Mouse (Mus musculus): ENCODE measurements at regions not wholly inside any gene's neighbourhood (a gene's known extent, or its start where the extent isn't known, plus 50 kb on each side); places are given as distances from the start of the nearest gene placed in this dataset.

DNA sequence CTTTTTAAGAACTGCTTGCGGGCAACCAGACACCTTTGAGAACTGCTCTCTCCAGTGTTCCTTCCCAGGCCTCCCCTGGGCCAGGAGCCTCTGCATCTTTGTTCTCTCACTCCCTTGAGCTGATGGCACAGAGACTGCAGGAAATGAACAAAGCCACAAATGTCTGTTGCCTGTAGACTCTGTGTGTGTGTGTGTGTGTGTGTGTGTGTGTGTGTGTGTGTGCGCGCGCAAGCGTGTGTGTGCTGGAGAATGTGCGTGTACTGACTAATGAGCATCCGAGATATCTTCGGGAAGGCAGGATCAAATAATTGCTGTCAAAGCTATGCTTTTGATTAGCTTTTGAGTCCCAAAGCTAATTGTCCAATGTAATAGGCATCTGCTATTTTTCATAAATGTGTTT lies 254.7 kb upstream of the Sdk2 start:
- no peaks in the 10 kb centered on the region; the same call in 1 of the 2 replicates for H3K4me1 ChIP-seq (ENCODE audit: control insufficient read depth, insufficient read depth, low read length)
- 32% methylated on average over 8 of the region's 8 CpGs for WGBS
- no peak overlapping the region for H3K4me3 ChIP-seq (replicated peaks; ENCODE audit: control insufficient read depth, low read depth, low read length)
- no peak for TF ChIP-seq POLR2A (IDR thresholded peaks at IDR 0.05; ENCODE audit: borderline replicate concordance, control insufficient read depth, low read depth, low read length)
- TF ChIP-seq CTCF (IDR thresholded peaks at IDR 0.05; ENCODE audit: control insufficient read depth, insufficient read depth, low read length): no peak
- no peak overlapping the region for H3K27ac ChIP-seq (ENCODE audit: control insufficient read depth, insufficient read depth, low read depth, low read length, poor library complexity)

DNA sequence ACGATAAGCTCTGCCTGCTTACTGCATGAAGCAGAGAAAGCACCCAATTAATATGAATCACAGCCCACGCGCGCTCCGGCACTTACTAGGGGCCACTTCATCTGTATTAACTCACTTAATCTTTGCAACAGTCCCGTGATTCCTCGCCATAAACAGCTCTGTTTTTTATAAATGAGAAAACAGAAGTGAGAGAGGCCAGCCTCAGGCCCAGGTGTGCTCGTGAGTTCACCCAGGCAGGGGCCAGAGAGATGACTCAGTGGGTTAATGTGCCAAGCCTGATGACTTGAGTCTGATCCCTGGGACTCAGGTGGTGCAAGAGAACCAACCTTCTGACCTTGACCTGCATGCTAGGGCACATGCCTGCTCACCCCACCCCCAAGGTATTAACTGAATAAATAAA lies 248.4 kb upstream of the Sdk2 start:
- WGBS: 71% methylated on average over 8 of the region's 8 CpGs
- Histone ChIP-seq H3K27ac (ENCODE audit: control insufficient read depth, insufficient read depth, low read depth, low read length, poor library complexity) (no peak overlapping the region), H3K4me3 (replicated peaks; ENCODE audit: control insufficient read depth, low read depth, low read length) (no peak overlapping the region), H3K4me1 (ENCODE audit: control insufficient read depth, insufficient read depth, low read length) (no peaks in the 10 kb centered on the region)
- TF ChIP-seq CTCF (IDR thresholded peaks at IDR 0.05; ENCODE audit: control insufficient read depth, insufficient read depth, low read length) (no peak), POLR2A (IDR thresholded peaks at IDR 0.05; ENCODE audit: borderline replicate concordance, control insufficient read depth, low read depth, low read length) (no peak)

DNA sequence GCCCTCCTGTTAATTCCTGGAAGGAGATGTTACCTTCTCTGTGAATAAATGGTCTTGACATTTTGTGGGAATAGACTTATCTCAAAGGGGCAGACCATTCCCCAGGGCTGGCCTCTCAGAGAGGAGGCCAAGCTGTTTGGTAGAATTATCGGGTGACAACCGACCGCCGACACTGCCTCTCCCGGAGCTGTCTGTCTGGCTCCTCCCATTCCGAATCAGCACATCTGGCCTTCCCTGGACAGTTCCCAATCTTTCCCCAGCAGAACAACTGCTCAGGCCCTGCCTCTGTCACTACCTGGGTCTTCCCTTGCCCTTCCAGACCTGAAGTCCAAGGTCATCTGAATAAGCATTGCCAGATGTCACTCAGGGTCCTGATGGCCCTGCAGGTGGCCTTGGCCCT lies 246.8 kb upstream of the Sdk2 start:
- TF ChIP-seq CTCF (IDR thresholded peaks at IDR 0.05; ENCODE audit: control insufficient read depth, insufficient read depth, low read length) (no peak), POLR2A (IDR thresholded peaks at IDR 0.05; ENCODE audit: borderline replicate concordance, control insufficient read depth, low read depth, low read length) (no peak)
- 73% methylated on average over 6 of the region's 6 CpGs for WGBS
- Histone ChIP-seq H3K4me3 (replicated peaks; ENCODE audit: control insufficient read depth, low read depth, low read length) (no peak overlapping the region), H3K27ac (ENCODE audit: control insufficient read depth, insufficient read depth, low read depth, low read length, poor library complexity) (no peak overlapping the region), H3K4me1 (ENCODE audit: control insufficient read depth, insufficient read depth, low read length) (no peaks in the 10 kb centered on the region; the same call in 1 of the 2 replicates)

DNA sequence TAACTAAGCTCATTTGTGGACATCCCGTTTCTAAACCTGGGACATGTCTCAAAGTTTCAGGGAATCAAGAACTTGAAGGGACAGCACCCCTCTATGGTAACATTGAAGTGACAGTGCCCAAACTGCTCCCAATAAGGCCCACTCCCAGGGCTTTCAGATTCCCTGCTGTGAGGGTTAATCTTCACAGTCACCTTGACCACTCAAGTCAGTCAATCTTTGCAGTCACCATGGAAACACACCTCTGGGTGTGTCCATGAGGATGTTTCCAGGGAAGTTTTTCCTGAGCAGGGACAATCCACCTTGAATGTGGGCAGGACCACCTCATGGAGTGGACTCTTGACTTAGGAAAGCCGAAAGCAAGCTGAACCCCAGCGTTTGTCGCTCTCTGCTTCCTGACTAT lies 244.8 kb upstream of the Sdk2 start:
- no peak for TF ChIP-seq CTCF (IDR thresholded peaks at IDR 0.05; ENCODE audit: control insufficient read depth, insufficient read depth, low read length)
- no peak for TF ChIP-seq POLR2A (IDR thresholded peaks at IDR 0.05; ENCODE audit: borderline replicate concordance, control insufficient read depth, low read depth, low read length)
- WGBS: 80% methylated on average over 4 of the region's 4 CpGs
- H3K4me1 ChIP-seq (ENCODE audit: control insufficient read depth, insufficient read depth, low read length): no peaks in the 10 kb centered on the region; the same call in 1 of the 2 replicates
- no peak overlapping the region for H3K4me3 ChIP-seq (replicated peaks; ENCODE audit: control insufficient read depth, low read depth, low read length)
- H3K27ac ChIP-seq (ENCODE audit: control insufficient read depth, insufficient read depth, low read depth, low read length, poor library complexity): no peak overlapping the region

DNA sequence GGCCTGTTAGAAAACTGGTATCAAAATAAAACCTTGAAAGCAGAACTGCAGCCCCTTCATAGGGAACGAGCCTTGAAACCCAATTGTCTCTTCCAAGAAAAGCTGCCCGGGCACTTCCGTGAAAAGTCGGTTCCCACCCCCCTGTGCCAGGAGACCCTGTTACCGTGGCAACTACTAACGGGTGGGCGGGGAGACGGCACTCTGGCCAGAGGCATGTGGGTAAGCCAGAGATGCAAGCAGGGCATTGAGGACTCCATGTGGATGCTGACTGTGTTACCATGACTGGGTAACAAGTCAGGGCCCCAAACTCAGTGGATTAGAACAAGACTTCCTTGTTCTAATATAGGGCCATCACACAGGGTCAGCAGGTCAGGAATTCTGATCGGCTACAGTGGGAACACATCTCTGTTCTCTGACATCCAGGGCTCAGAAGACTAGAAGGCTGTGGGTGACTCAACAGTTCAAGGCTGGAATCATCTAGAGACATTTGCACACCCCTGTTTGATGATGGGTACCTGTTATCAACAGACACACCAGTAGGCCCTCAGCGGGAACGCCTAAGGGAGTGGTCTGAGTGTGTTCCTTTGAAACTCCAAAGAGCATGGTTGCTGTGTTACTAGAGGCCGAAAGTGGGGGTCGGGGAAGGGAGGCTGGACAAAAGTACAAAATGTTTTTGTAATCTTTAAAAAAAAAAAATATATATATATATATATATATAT lies 236.9 kb upstream of the Sdk2 start:
- H3K4me3 ChIP-seq (replicated peaks; ENCODE audit: control insufficient read depth, low read depth, low read length): no peak overlapping the region
- 67% methylated on average over 13 of the region's 13 CpGs for WGBS
- TF ChIP-seq CTCF (IDR thresholded peaks at IDR 0.05; ENCODE audit: control insufficient read depth, insufficient read depth, low read length) (no peak), POLR2A (IDR thresholded peaks at IDR 0.05; ENCODE audit: borderline replicate concordance, control insufficient read depth, low read depth, low read length) (no peak)
- no peaks in the 10 kb centered on the region for H3K4me1 ChIP-seq (ENCODE audit: control insufficient read depth, insufficient read depth, low read length)
- H3K27ac ChIP-seq (ENCODE audit: control insufficient read depth, insufficient read depth, low read depth, low read length, poor library complexity): no peak overlapping the region

DNA sequence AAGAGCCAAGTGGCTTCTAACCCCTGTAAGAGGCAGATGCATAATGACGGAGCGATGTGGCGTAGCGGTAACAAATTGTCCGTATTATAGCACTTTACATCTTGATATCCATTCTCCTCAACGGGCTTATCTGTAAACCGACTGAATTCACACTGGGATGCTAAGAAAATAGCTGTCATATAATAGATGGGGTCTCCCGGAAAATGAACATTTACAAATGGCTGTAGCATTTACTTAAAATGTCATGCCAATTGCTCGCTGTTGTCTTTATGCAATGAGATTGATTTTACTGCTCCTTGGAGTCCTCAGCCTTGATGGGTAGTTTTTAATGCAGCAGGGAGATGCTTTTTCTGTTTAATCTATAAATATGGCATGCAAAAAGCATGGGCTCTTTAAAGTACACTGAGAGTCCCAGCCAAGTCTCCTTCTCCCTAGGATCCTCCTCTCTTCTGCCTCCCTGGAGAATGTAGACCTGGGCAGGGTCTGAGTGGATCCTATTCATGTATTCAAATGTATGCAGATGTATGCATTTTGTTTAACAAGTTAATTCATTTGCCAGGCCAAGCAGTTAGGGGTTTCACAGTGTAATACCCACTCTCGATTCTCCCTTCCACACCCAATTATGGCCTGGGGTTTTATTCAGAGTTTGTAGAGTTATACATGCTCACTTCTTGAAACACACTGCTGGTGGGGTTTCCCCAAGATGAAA lies 233.9 kb upstream of the Sdk2 start:
- 86% methylated on average over 10 of the region's 10 CpGs for whole genome bisulfite sequencing
- TF ChIP-seq CTCF (IDR thresholded peaks at IDR 0.05; ENCODE audit: control insufficient read depth, insufficient read depth, low read length) (no peak), POLR2A (IDR thresholded peaks at IDR 0.05; ENCODE audit: borderline replicate concordance, control insufficient read depth, low read depth, low read length) (no peak)

DNA sequence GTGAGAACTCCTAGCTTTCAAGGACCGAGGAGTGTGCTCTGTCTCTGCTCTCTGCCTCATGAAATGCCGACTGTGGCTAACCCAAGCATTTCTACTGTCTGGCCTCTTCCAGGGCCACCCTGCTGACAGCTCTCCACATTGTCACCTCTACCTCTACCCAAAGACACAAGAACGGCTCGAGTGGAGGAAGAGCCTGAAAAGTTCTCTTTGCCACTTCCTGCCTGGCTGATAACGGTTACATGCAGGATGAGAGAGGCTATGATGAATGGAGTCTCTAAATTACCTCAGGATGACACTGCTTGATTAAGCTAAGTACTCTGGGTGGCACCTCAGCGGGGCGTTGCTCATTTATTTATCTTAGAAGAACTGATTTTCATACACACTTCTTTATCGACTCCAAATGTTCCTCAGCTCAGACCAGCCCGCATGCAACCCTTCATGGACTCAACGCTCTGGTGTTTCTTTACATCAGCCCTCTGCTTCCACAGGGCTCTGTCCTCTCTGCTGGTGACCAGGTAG lies 230.0 kb upstream of the Sdk2 start:
- 23% methylated on average over 10 of the region's 10 CpGs for WGBS
- Histone ChIP-seq H3K4me1 (ENCODE audit: control insufficient read depth, insufficient read depth, low read length) (no peaks in the 10 kb centered on the region), H3K4me3 (replicated peaks; ENCODE audit: control insufficient read depth, low read depth, low read length) (no peak overlapping the region), H3K27ac (ENCODE audit: control insufficient read depth, insufficient read depth, low read depth, low read length, poor library complexity) (no peak overlapping the region)
- TF ChIP-seq POLR2A (IDR thresholded peaks at IDR 0.05; ENCODE audit: borderline replicate concordance, control insufficient read depth, low read depth, low read length) (no peak), CTCF (IDR thresholded peaks at IDR 0.05; ENCODE audit: control insufficient read depth, insufficient read depth, low read length) (no peak)

More for the DNA sequence above, 233.9 kb upstream of the Sdk2 start:
- Histone ChIP-seq H3K27ac (ENCODE audit: control insufficient read depth, insufficient read depth, low read depth, low read length, poor library complexity) (no peak overlapping the region), H3K4me3 (replicated peaks; ENCODE audit: control insufficient read depth, low read depth, low read length) (no peak overlapping the region), H3K4me1 (ENCODE audit: control insufficient read depth, insufficient read depth, low read length) (no peaks in the 10 kb centered on the region)

DNA sequence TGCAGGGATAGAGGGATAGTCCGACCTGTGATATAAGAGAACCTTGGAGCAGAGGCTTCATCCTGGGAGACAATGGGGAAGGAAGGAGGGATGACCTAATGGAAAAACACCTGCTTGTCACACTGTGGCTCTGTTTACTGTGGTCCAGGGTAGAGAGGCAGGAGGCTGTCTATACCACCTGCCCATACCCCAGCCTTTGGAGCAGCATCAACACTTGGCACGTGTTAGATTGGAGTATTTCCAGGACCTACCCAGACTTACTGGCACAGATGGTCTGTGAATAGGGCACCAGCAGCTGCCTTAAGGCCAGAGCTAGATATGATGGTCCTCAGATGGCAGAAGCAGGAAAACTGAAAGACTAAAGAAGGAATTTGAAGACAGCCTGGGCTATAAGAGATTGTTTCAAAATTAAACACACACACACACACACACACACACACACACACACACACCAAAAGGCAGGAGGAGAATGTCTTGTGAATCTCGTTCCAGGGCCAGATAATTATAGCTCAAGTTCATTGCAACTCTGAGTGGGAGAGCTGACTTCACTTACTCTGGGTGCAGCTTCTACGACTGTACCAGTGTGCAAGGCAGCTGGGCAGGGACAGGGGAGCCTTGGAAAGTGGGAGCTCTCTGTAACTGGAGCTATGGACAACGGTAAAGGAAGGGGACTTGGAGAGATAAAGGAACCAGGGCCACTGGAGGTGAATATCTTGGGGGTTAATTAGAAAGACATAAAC lies 227.8 kb upstream of the Sdk2 start:
- H3K4me1 ChIP-seq (ENCODE audit: control insufficient read depth, insufficient read depth, low read length): no peaks in the 10 kb centered on the region
- TF ChIP-seq POLR2A (IDR thresholded peaks at IDR 0.05; ENCODE audit: borderline replicate concordance, control insufficient read depth, low read depth, low read length) (no peak), CTCF (IDR thresholded peaks at IDR 0.05; ENCODE audit: control insufficient read depth, insufficient read depth, low read length) (no peak)
- H3K4me3 ChIP-seq (replicated peaks; ENCODE audit: control insufficient read depth, low read depth, low read length): no peak overlapping the region
- no peak overlapping the region for H3K27ac ChIP-seq (ENCODE audit: control insufficient read depth, insufficient read depth, low read depth, low read length, poor library complexity)
- WGBS: 64% methylated on average over 5 of the region's 5 CpGs
